Mouse (Mus musculus) midbrain, embryonic 11.5 days (tissue): ENCODE data around the gene Gm20517. TPM values are rescaled to one million over a fixed set of nuclear protein-coding genes. Genes with fewer than 3 reads are reported as not detected.

Experiments
- ATAC-seq: fragments of 200-750 bp; cut with Nextera tagmentation; 2 replicates; pipeline ENCODE4 v1.8.0; 2017; ENCODE audit warnings: moderate TSS enrichment, moderate library complexity; ENCODE audit not compliant: low FRiP score
- DNase-seq: peaks from one replicate; pipeline ENCODE4 v3.0.0; 2015; ENCODE audit warnings: low spot score; ENCODE audit errors: missing footprints
- H3K27ac ChIP-seq: fragments of 300-500 bp; sonication (generic); 2 replicates; pipeline ENCODE4 v1.5.1; 2014; ENCODE audit warnings: low read depth, low read length
- H3K27me3 ChIP-seq: fragments of 300-500 bp; sonication (generic); 2 replicates; pipeline ENCODE4 v1.6.1; 2014; ENCODE audit warnings: mild to moderate bottlenecking, low read length, moderate library complexity, mixed read lengths; ENCODE audit not compliant: control insufficient read depth, insufficient read depth
- H3K36me3 ChIP-seq: fragments of 300-500 bp; sonication (generic); 2 replicates; pipeline ENCODE4 v1.6.1; 2014; ENCODE audit warnings: mild to moderate bottlenecking, low read length, moderate library complexity, mixed read lengths; ENCODE audit not compliant: control insufficient read depth, insufficient read depth
- H3K4me1 ChIP-seq: fragments of 300-500 bp; sonication (generic); 2 replicates; pipeline ENCODE4 v1.6.1; 2014; ENCODE audit warnings: low read length; ENCODE audit not compliant: control insufficient read depth, insufficient read depth
- H3K4me2 ChIP-seq: fragments of 300-500 bp; sonication (generic); 2 replicates; pipeline ENCODE4 v1.6.1; 2014; ENCODE audit warnings: mild to moderate bottlenecking, moderate library complexity
- H3K4me3 ChIP-seq: fragments of 300-500 bp; sonication (generic); 2 replicates; pipeline ENCODE4 v1.5.1; 2014; ENCODE audit warnings: low read depth, low read length
- H3K9ac ChIP-seq: fragments of 300-500 bp; sonication (generic); 2 replicates; pipeline ENCODE4 v1.6.1; 2014; ENCODE audit warnings: low read length
- H3K9me3 ChIP-seq: fragments of 300-500 bp; sonication (generic); 2 replicates; pipeline ENCODE4 v1.6.1; 2016; ENCODE audit warnings: low read length; ENCODE audit not compliant: control insufficient read depth
- WGBS: fragments of 180-500 bp; shearing (Covaris S2); extraction: QIAGEN DNeasy Blood & Tissue Kit; methylation state at CpG from one replicate; pipeline ENCODE4 v1.1.7; 2014; 5-methylcytosine and 5-hydroxymethylcytosine counted together
- polyA plus RNA-seq: library from polyadenylated mRNA; unstranded; fragments of >200 nt; fragmentation: Nextera tagmentation; extraction: Ambion mirVana; gene quantifications from 2 replicates; pipeline ENCODE4 v1.2.1, GENCODE M21; 2014

Gene Gm20517
- polyA plus RNA-seq, 1 experiment from 2014 or later = 1.4 TPM

- Histone ChIP-seq H3K4me1 (peaks cover 11% of the 10 kb centered on the region), H3K4me2 (no peak overlapping the region), H3K9me3 (no peaks in the 10 kb centered on the region), H3K36me3 (peaks cover 17% of the 10 kb centered on the region), H3K9ac (no peak overlapping the region), H3K27ac (no peak overlapping the region), H3K4me3 (no peak overlapping the region), H3K27me3 (peaks cover 8% of the 10 kb centered on the region)
- WGBS = 21% methylated on average over 9 of the region's 9 CpGs
- ATAC-seq (no peak), DNase-seq (peak; percentile 98)
Observed at GRCm38 (mm10) chr17:47676581-47676980, 65.2 kb downstream of the Gm20517 start.

GRCm38 (mm10) chr17:47678238-47678637, 66.8 kb downstream of the Gm20517 start:
- H3K4me1 ChIP-seq = no peaks in the 10 kb centered on the region
- peaks cover under 1% of the 10 kb centered on the region; the same call in 1 of the 2 replicates for H3K27me3 ChIP-seq
- H3K4me3 ChIP-seq = no peak overlapping the region
- ATAC-seq = no peak
- no peaks in the 10 kb centered on the region for H3K9me3 ChIP-seq
- H3K4me2 ChIP-seq = no peak overlapping the region
- WGBS = 94% methylated on average over 5 of the region's 5 CpGs
- peaks cover 18% of the 10 kb centered on the region for H3K36me3 ChIP-seq
- no peak overlapping the region for H3K27ac ChIP-seq
- no peak for DNase-seq
- H3K9ac ChIP-seq = no peak overlapping the region

- DNase-seq = no peak
- Histone ChIP-seq H3K4me1 (no peaks in the 10 kb centered on the region), H3K27ac (no peak overlapping the region), H3K4me3 (no peak overlapping the region), H3K9ac (no peak overlapping the region), H3K4me2 (no peak overlapping the region), H3K36me3 (peaks cover 17% of the 10 kb centered on the region), H3K9me3 (no peaks in the 10 kb centered on the region), H3K27me3 (no peaks in the 10 kb centered on the region)
- 90% methylated on average over 5 of the region's 5 CpGs for WGBS
- ATAC-seq = no peak
Observed at GRCm38 (mm10) chr17:47678702-47679101, 67.3 kb downstream of the Gm20517 start.

- Histone ChIP-seq H3K27me3 (no peaks in the 10 kb centered on the region), H3K27ac (no peak overlapping the region), H3K9ac (no peak overlapping the region), H3K4me2 (no peak overlapping the region), H3K9me3 (no peaks in the 10 kb centered on the region), H3K4me1 (peaks cover 9% of the 10 kb centered on the region; the same call in 1 of the 2 replicates), H3K36me3 (peaks cover 20% of the 10 kb centered on the region), H3K4me3 (no peak overlapping the region)
- ATAC-seq = no peak
- WGBS = 87% methylated on average over 4 of the region's 4 CpGs
- DNase-seq = no peak
Observed at GRCm38 (mm10) chr17:47682836-47683235, 71.4 kb downstream of the Gm20517 start.

- Histone ChIP-seq H3K27ac (peak overlapping the region; percentile 52; the same call in 1 of the 2 replicates), H3K27me3 (no peaks in the 10 kb centered on the region), H3K4me2 (peak overlapping the region; percentile 89), H3K36me3 (peaks cover 2% of the 10 kb centered on the region; the same call in 1 of the 2 replicates), H3K9ac (peak overlapping the region; percentile 75), H3K4me1 (peaks cover 15% of the 10 kb centered on the region), H3K4me3 (peak overlapping the region; percentile 60), H3K9me3 (no peaks in the 10 kb centered on the region)
- WGBS = under 1% methylated on average over 70 of the region's 70 CpGs
- ATAC-seq (peak; percentile 91), DNase-seq (peak; percentile 100)
Observed at GRCm38 (mm10) chr17:47687409-47688343, 76.3 kb downstream of the Gm20517 start.

- Histone ChIP-seq H3K4me3 (peak within 1 kb of the TSS; percentile 60), H3K27ac (peak within 1 kb of the TSS; percentile 52), H3K27me3 (no peaks in the 10 kb centered on the region), H3K9me3 (no peaks in the 10 kb centered on the region), H3K9ac (peak within 1 kb of the TSS; percentile 75), H3K4me2 (peak within 1 kb of the TSS; percentile 89), H3K4me1 (peaks cover 15% of the 10 kb centered on the region), H3K36me3 (peaks cover 2% of the 10 kb centered on the region; the same call in 1 of the 2 replicates)
- ATAC-seq (no peak), DNase-seq (no peak)
- WGBS = 0% methylated on average over 9 of the region's 9 CpGs
Observed at GRCm38 (mm10) chr17:47688344-47688607, 76.9 kb downstream of the Gm20517 start, which contains the start of gene Tomm6. Tomm6 (minus strand) TSS chr17:47688386.

- Histone ChIP-seq H3K4me1 (peaks cover 18% of the 10 kb centered on the region), H3K9ac (peak within 1 kb of the TSS; percentile 75), H3K9me3 (no peaks in the 10 kb centered on the region), H3K4me3 (peak within 1 kb of the TSS; percentile 60), H3K4me2 (peak within 1 kb of the TSS; percentile 89), H3K27ac (peak within 1 kb of the TSS; percentile 52), H3K27me3 (no peaks in the 10 kb centered on the region), H3K36me3 (peaks cover 2% of the 10 kb centered on the region; the same call in 1 of the 2 replicates)
- ATAC-seq = peak; percentile 69
- 2% methylated on average over 55 of the region's 58 CpGs for WGBS
- peak; percentile 95 for DNase-seq
Observed at GRCm38 (mm10) chr17:47688608-47689575, 77.5 kb downstream of the Gm20517 start, which contains the start of gene Frs3. Frs3 (plus strand) TSS chr17:47689030.

- ATAC-seq (no peak), DNase-seq (no peak)
- Histone ChIP-seq H3K9ac (no peak overlapping the region), H3K36me3 (no peaks in the 10 kb centered on the region), H3K27ac (no peak overlapping the region), H3K4me3 (no peak overlapping the region), H3K27me3 (no peaks in the 10 kb centered on the region), H3K4me1 (peaks cover 22% of the 10 kb centered on the region), H3K4me2 (peak overlapping the region; percentile 89), H3K9me3 (no peaks in the 10 kb centered on the region)
- 81% methylated on average over 8 of the region's 8 CpGs for WGBS
Observed at GRCm38 (mm10) chr17:47689894-47690293, 78.5 kb downstream of the Gm20517 start.
